Mouse (Mus musculus): ENCODE results near the gene Oas1c. TPM values are rescaled to one million over a fixed set of nuclear protein-coding genes. Genes with fewer than 3 reads are reported as not detected.
"Not testable (repeated sequence)": the region's sequence is repeated elsewhere in the genome, so short reads cannot be mapped to it uniquely, and the experiment has no call there.

The Oas1c gene
- 2.2 and 9.6 TPM in 2 replicates for total RNA-seq (2015; ENCODE audit: low replicate concordance)
- total RNA-seq (2017; ENCODE audit: low replicate concordance), result 6.7 and 11.6 TPM in 2 replicates

DNA sequence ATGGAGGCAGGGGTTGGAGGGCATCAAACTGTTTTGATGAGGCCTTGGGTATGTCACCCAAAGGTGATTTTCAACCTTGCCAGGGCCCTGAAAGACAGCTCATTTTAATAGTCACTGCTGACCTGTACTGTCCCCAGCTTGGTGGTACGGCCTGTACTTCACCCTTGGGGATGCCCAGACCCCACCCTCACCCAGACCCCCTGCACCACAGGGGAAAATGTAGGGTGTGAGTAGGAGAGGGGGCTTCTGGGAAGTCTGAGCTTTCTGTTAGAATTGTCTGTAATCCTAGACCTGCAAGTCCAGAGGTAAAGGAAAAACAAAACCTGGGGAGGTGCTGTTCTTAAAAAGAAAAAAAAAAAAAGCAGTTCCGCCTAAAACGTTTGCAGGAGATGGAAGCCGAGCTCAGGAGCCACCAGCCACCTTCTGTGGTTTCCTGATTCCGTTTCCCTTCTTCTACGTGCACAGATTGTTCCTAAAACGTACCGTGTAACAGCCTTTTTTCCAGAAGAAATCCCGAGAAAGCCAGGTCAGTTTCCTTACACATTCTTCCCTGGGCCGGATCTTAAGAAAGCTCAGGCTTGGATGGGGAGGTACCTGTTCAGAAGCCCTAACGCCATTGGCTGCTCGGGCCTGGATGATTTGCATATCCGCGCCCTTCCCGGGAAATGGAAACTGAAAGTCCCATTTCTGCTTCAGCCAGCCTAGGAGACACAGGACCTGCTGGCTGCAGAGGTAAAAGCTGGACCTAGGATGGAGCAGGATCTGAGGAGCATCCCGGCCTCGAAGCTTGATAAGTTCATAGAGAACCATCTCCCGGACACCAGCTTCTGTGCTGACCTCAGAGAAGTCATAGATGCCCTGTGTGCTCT, at the start of gene Oas1c:
TSS of gene Oas1c (minus strand) at position 564 of the 869 bp plus-strand sequence.
- peak; percentile 91 for ATAC-seq (replicated peaks; ENCODE audit: low FRiP score, poor library complexity, severe bottlenecking)

DNA sequence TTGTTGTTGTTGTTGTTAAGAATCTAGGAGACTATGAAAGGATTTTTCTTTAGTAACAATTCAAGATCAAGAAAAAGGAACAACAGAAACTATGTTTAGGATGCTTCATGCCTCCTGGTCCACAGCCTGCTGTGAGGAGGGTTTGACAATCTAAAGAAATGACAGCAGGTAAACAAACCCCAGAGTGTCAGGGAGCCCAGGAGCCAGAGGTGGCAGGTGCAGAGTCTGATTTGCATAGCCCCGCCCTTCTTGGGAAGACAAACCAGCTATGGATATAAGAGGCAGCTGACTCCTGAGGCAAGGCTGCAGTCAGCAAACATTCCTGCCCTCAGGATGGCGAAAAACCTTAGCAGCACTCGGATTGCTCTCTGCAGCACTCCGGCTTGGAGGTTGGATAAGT, 48.8 kb upstream of the Oas1c start, which contains the start of gene Oas1h:
TSS of gene Oas1h (plus strand) at position 301 of the 400 bp plus-strand sequence.
- no peak for ATAC-seq (replicated peaks; ENCODE audit: low FRiP score, poor library complexity, severe bottlenecking)

DNA sequence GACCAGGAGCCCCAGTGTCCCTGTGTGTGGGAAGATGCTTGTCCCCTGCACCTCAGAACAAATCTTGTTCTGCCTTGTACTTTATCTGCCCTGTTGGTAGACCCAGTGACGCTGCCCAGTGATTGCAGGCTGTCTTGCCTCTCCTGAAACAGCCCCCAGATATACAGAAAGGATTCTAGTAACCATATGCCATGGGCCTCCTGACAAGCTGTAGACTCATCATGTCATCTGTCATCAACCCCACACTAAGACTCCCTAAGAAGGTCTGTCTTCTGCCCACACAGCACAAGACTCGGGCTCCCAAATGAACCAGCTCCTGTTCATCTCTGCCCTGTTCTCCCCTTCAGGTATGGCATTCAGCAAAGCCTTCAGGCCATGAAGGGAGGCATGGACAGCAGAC, 46.9 kb upstream of the Oas1c start:
- no peak for ATAC-seq (replicated peaks; ENCODE audit: low FRiP score, poor library complexity, severe bottlenecking)

- peak; percentile 82; the same call in 1 of the 2 replicates for ATAC-seq (replicated peaks; ENCODE audit: low FRiP score, poor library complexity, severe bottlenecking)
Observed at GRCm38 (mm10) chr5:120849601-120850136, 37.4 kb upstream of the Oas1c start.

DNA sequence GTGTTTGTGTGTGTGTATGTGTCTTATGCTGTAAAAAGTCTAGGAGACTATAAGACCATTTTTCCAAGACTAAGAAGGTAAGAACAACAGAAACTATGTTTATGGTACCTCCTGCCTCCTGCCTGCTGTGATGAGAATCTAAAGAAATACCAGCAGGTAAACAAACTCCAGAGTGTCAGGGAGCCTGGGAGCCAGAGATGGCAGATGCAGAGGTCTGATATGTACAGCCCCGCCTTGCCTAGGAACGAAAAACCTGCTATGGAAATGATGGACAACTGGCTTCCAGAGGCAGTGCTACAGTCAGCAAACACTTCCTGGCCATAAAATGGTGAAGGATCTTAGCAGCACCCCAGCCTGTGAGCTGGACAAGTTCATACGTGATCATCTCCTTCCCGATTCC, 34.8 kb upstream of the Oas1c start, which contains the start of gene Oas1f:
TSS of gene Oas1f (plus strand) at position 301 of the 400 bp plus-strand sequence.
- ATAC-seq (replicated peaks; ENCODE audit: low FRiP score, poor library complexity, severe bottlenecking), result no peak

- no peak for ATAC-seq (replicated peaks; ENCODE audit: low FRiP score, poor library complexity, severe bottlenecking)
Observed at GRCm38 (mm10) chr5:120844713-120845112, 32.4 kb upstream of the Oas1c start.

DNA sequence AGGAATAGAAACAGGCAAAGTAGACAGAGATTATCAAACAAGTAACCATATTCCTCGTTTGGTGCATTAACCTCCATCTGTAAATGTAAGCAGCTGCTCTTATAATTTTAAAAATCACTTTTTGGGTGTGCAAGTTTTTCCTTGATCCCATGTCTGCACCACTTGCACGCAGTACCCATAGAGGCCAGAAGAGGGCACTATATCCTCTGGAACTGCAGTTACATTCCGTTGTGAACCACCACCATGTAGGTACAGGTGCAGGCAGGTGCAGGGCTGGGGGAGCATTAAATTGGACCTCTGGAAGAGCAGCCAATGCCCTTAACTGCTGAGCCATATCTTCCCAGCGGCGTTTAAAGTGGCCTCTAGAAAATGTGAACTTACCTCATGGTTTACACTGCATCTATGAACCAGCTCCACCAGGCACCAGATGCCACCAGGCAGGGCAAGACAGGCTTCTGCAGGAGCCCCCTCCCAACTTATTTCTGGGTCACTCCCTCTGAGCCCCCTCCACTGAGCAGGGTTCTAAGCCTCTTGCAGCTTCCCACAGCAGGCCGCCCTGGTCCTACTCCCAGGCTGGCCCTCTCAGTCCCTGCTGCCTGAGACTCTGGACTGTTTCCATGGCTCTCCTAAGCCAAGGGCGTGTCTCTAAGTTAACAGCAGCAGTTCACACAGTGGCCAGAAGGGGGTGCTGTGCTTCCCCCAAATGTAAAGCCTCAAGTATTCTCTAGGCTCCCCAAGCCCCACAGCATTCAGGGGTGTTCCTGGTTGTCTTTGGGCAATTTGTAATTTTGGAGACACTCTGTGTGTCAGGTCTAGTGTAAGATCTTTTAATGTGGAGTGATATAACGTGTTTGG, 24.6 kb upstream of the Oas1c start:
- ATAC-seq (replicated peaks; ENCODE audit: low FRiP score, poor library complexity, severe bottlenecking), result peak; percentile 78

- ATAC-seq (replicated peaks; ENCODE audit: low FRiP score, poor library complexity, severe bottlenecking), result no peak
Observed at GRCm38 (mm10) chr5:120833335-120834280, 21.3 kb upstream of the Oas1c start.

DNA sequence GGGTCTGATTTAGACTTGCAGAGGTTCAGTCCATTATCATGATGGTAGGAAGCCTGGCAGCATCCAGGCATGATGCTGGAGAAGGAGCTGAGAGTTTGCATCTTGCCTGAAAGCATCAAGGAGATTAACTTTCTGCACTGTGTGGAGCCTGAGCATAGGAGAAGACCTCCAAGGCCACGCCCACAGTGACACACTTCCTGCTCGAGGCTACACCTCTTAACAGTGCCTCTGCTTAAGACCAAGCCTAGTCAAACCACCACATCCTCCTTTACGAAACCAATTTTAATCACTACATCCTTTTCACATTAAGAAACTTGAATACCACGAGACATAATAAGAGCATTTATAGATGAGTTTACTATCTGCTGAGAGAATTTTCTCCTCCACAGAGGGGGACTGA, 18.7 kb upstream of the Oas1c start:
- no peak for ATAC-seq (replicated peaks; ENCODE audit: low FRiP score, poor library complexity, severe bottlenecking)

DNA sequence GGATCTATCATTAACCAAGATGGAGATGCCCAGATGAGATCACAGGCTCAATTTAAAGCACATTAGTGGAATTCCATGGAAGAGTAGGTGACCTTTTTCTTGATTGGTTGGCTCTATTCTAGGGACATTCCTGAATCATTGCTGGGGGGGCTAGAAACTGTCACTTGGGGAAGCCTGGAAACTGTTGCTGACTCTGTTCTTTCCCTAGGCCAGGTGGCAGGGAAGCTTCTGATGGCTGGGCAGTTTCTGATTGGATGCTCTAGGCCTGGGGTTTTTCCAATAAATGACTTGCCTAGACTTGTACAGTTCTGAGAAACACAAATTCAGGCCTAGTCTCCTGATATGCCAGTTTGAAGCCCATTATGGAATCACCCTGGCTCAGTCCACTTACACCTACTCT, 6.7 kb upstream of the Oas1c start:
- ATAC-seq (replicated peaks; ENCODE audit: low FRiP score, poor library complexity, severe bottlenecking), result no peak

DNA sequence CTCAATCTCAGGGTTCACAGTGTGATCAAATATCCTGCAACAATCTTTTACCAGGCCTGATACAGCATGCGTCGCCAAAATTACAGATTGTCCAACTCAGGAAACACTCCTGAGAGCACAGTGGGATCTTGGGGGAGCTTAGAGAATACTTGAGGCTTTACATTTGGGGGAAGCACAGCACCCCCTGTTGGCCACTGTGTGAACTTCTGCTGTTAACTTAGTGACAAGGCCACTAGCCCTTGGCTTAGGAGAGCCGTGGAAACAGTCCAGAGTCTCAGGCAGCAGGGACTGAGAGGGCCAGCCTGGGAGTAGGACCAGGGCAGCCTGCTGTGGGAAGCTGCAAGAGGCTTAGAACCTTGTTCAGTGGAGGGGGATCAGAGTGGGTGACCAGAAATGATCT, 3.6 kb upstream of the Oas1c start:
- ATAC-seq (replicated peaks; ENCODE audit: low FRiP score, poor library complexity, severe bottlenecking), result peak; percentile 47; the same call in 1 of the 2 replicates

- ATAC-seq (replicated peaks; ENCODE audit: low FRiP score, poor library complexity, severe bottlenecking), result peak; percentile 67
Observed at GRCm38 (mm10) chr5:120813023-120813422, 709 bp upstream of the Oas1c start.

GRCm38 (mm10) chr5:120809171-120809570, 3.1 kb downstream of the Oas1c start:
- no peak for ATAC-seq (replicated peaks; ENCODE audit: low FRiP score, poor library complexity, severe bottlenecking)

DNA sequence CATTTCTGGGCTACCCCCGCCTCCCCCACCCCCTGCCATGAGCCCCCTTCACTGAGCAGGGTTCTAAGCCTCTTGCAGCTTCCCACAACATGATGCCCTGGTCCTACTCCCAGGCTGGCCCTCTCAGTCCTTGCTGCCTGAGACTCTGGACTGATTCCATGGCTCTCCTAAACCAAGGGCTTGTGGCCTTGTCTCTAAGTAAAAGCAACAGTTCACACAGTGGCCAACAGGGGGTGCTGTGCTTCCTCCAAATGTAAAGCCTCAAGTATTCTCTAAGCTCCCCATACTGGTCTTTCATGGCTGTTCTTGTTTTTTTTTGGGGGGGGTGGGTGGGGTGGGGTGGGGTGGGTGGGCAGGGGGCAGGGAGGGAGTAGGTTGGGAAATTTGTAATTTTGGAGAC, 5.9 kb downstream of the Oas1c start:
- ATAC-seq (replicated peaks; ENCODE audit: low FRiP score, poor library complexity, severe bottlenecking), result peak; percentile 61

- ATAC-seq (replicated peaks; ENCODE audit: low FRiP score, poor library complexity, severe bottlenecking), result no peak
Observed at GRCm38 (mm10) chr5:120803596-120803995, 8.7 kb downstream of the Oas1c start.

GRCm38 (mm10) chr5:120798943-120799342, 13.4 kb downstream of the Oas1c start:
- ATAC-seq (replicated peaks; ENCODE audit: low FRiP score, poor library complexity, severe bottlenecking), result peak; percentile 85

- ATAC-seq (replicated peaks; ENCODE audit: low FRiP score, poor library complexity, severe bottlenecking), result peak; percentile 75
Observed at GRCm38 (mm10) chr5:120798147-120798546, 14.2 kb downstream of the Oas1c start.

DNA sequence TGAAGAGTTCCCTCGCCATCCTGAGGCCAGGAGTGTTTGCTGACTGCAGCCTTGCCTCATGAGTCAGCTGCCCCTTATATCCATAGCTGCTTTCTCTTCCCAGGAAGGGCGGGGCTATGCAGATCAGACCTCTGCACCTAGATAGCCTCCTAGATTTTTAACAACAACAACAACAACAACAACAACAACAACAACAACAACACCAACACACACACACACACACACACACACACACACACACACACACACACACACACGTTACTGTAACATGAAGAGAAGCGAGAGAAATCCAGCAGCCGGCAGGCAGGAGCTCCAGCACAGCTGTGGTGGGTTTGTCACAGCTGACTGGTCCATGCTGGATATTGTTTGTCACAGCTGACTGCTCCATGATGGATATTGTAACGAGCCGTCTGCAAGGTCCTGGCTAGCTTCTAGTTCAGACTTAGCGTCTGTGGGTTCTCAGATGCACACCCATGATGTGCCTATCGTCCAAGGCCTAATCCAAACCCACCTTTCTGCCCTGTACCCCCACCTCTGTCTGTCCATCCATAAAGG, 16.8 kb downstream of the Oas1c start, which contains the start of gene Oas1e:
TSS of gene Oas1e (minus strand) at position 51 of the 555 bp plus-strand sequence.
- ATAC-seq (replicated peaks; ENCODE audit: low FRiP score, poor library complexity, severe bottlenecking), result not testable (repeated sequence)

GRCm38 (mm10) chr5:120793043-120793442, 19.3 kb downstream of the Oas1c start:
- peak; percentile 75 for ATAC-seq (replicated peaks; ENCODE audit: low FRiP score, poor library complexity, severe bottlenecking)

All from erythroid progenitor cell, adult 5-6 weeks (primary cell).